Mouse (Mus musculus): ENCODE data around the gene Scube2. TPM values are rescaled to one million over a fixed set of nuclear protein-coding genes. Genes with fewer than 3 reads are reported as not detected.
A peak's percentile ranks its signal among the peaks of the same experiment; 100 is the strongest.

The Scube2 gene
- polyA plus RNA-seq, 1 experiment from 2014 or later: 0.05 TPM

GRCm38 (mm10) chr7:109831376-109831775 is 34.1 kb downstream of the Scube2 start:
- Histone ChIP-seq H3K4me3 (replicated peaks) (no peak overlapping the region), H3K27me3 (0 out of 2 replicates have a peak, but pooled peaks cover 10% of the 10 kb centered on the region), H3K9me3 (replicated peaks) (no peaks in the 10 kb centered on the region), H3K9ac (no peak overlapping the region), H3K27ac (replicated peaks) (no peak overlapping the region), H3K36me3 (replicated peaks) (no peaks in the 10 kb centered on the region), H3K4me1 (replicated peaks) (no peaks in the 10 kb centered on the region), H3K4me2 (no peak overlapping the region)
- ATAC-seq (ENCODE audit: insufficient read depth): no peak
- WGBS (ENCODE audit: insufficient replicate concordance): 44% methylated on average over 2 of the region's 2 CpGs

- H3K4me3 ChIP-seq (replicated peaks): no peak overlapping the region
- H3K36me3 ChIP-seq (replicated peaks): no peaks in the 10 kb centered on the region
- no peaks in the 10 kb centered on the region for H3K9me3 ChIP-seq (replicated peaks)
- no peaks in the 10 kb centered on the region for H3K4me1 ChIP-seq (replicated peaks)
- H3K27ac ChIP-seq (replicated peaks): no peak overlapping the region
- H3K9ac ChIP-seq: no peak overlapping the region
- no peaks in the 10 kb centered on the region for H3K27me3 ChIP-seq
- 61% methylated on average over 8 of the region's 8 CpGs for WGBS (ENCODE audit: insufficient replicate concordance)
- no peak overlapping the region for H3K4me2 ChIP-seq
- no peak for ATAC-seq (ENCODE audit: insufficient read depth)
Observed at GRCm38 (mm10) chr7:109826911-109827310, 38.6 kb downstream of the Scube2 start.

DNA sequence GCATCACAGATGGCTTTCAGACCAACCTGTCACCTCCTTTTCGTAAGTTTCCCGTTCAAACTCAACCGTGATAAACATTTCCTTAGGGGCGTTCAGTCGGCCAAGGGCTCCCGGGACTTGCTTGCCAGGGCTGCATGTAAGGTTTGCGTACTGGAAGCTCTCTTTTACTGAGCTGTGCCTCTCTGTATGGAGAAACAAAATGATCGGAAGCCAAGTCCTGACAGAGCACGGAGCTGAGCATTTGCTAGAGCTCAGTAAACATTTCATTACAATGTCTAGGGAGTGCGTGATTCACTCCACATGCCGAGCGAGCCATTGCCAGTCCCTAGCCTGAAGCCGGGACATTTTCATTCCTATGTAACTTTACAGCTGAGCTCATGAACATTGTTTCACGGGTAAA is 40.2 kb downstream of the Scube2 start:
- H3K4me2 ChIP-seq: no peak overlapping the region
- H3K36me3 ChIP-seq (replicated peaks): no peaks in the 10 kb centered on the region
- H3K4me3 ChIP-seq (replicated peaks): no peak overlapping the region
- 78% methylated on average over 14 of the region's 14 CpGs for WGBS (ENCODE audit: insufficient replicate concordance)
- no peaks in the 10 kb centered on the region for H3K4me1 ChIP-seq (replicated peaks)
- no peak overlapping the region for H3K27ac ChIP-seq (replicated peaks)
- H3K9me3 ChIP-seq (replicated peaks): no peaks in the 10 kb centered on the region
- no peaks in the 10 kb centered on the region for H3K27me3 ChIP-seq
- no peak for ATAC-seq (ENCODE audit: insufficient read depth)
- no peak overlapping the region for H3K9ac ChIP-seq

- WGBS (ENCODE audit: insufficient replicate concordance): 33% methylated on average over 4 of the region's 4 CpGs
Observed at GRCm38 (mm10) chr7:109818600-109818999, 46.9 kb downstream of the Scube2 start.

DNA sequence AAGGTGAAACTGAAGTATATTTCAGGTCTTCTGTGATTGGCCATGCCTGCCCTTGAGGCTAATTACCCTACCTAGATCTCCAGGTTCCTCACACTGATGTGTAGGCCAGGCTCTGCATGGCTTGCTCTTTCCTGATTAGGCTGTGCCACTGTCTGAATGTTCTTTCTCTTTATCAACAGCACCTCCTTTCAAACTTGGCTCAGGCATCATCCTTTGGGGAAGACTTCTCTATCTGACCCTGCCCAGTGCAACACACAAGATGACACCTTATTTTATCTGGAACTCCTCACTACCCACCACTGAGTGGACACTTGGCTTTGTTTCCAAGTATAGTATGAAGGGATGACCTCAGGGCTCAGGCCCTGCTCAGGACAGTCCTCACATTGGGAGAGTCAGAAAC is 47.5 kb downstream of the Scube2 start:
- peaks cover 6% of the 10 kb centered on the region; the same call in 1 of the 2 replicates for H3K27me3 ChIP-seq
- H3K27ac ChIP-seq (replicated peaks): no peak overlapping the region
- H3K9ac ChIP-seq: no peak overlapping the region
- no peaks in the 10 kb centered on the region for H3K36me3 ChIP-seq (replicated peaks)
- no peaks in the 10 kb centered on the region for H3K9me3 ChIP-seq (replicated peaks)
- H3K4me1 ChIP-seq (replicated peaks): peaks cover 20% of the 10 kb centered on the region
- peak; percentile 89 for ATAC-seq (ENCODE audit: insufficient read depth)
- no peak overlapping the region for H3K4me2 ChIP-seq
- H3K4me3 ChIP-seq (replicated peaks): no peak overlapping the region

More at GRCm38 (mm10) chr7:109818600-109818999, 46.9 kb downstream of the Scube2 start:
- no peak overlapping the region for H3K4me2 ChIP-seq
- H3K4me3 ChIP-seq (replicated peaks): no peak overlapping the region
- no peak overlapping the region for H3K9ac ChIP-seq
- H3K27me3 ChIP-seq: peaks cover 5% of the 10 kb centered on the region; the same call in 1 of the 2 replicates
- H3K4me1 ChIP-seq (replicated peaks): peaks cover 20% of the 10 kb centered on the region
- no peak overlapping the region for H3K27ac ChIP-seq (replicated peaks)
- H3K9me3 ChIP-seq (replicated peaks): no peaks in the 10 kb centered on the region
- peak; percentile 51; the same call in 1 of the 2 replicates for ATAC-seq (ENCODE audit: insufficient read depth)
- no peaks in the 10 kb centered on the region for H3K36me3 ChIP-seq (replicated peaks)

- ATAC-seq (ENCODE audit: insufficient read depth): no peak
- 59% methylated on average over 4 of the region's 4 CpGs for WGBS (ENCODE audit: insufficient replicate concordance)
- Histone ChIP-seq H3K9me3 (replicated peaks) (no peaks in the 10 kb centered on the region), H3K9ac (no peak overlapping the region), H3K4me3 (replicated peaks) (no peak overlapping the region), H3K36me3 (replicated peaks) (no peaks in the 10 kb centered on the region), H3K4me1 (replicated peaks) (peaks cover 17% of the 10 kb centered on the region), H3K27me3 (peaks cover 10% of the 10 kb centered on the region; the same call in 1 of the 2 replicates), H3K4me2 (no peak overlapping the region), H3K27ac (replicated peaks) (no peak overlapping the region)
Observed at GRCm38 (mm10) chr7:109813330-109814140, 51.9 kb downstream of the Scube2 start.

- Histone ChIP-seq H3K4me3 (replicated peaks) (no peak overlapping the region), H3K4me1 (replicated peaks) (no peaks in the 10 kb centered on the region), H3K9ac (no peak overlapping the region), H3K4me2 (no peak overlapping the region), H3K27me3 (peaks cover 25% of the 10 kb centered on the region), H3K27ac (replicated peaks) (no peak overlapping the region), H3K36me3 (replicated peaks) (no peaks in the 10 kb centered on the region), H3K9me3 (replicated peaks) (no peaks in the 10 kb centered on the region)
- 35% methylated on average over 8 of the region's 8 CpGs for WGBS (ENCODE audit: insufficient replicate concordance)
- no peak for ATAC-seq (ENCODE audit: insufficient read depth)
Observed at GRCm38 (mm10) chr7:109807616-109808485, 57.6 kb downstream of the Scube2 start.

DNA sequence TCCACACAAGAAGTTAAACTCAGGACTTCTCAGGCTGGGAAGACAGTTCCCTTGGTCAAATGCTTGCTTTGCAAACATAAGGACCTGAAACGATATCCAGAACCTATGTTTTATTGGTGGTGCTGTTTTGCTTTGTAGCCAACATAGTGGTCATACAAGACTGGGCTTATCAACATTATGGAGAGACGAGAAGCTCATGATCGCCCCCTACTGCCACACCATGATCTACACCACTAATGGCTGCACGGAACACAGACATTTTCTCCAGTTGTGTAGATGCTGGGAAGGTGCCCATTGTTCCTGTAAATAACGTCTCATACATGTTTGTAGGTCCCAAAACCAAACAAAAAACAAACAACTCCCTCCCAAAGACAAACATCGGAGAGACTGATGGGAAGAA is 60.6 kb downstream of the Scube2 start:
- Histone ChIP-seq H3K4me1 (replicated peaks) (no peaks in the 10 kb centered on the region), H3K4me2 (no peak overlapping the region), H3K4me3 (replicated peaks) (no peak overlapping the region), H3K27ac (replicated peaks) (no peak overlapping the region), H3K27me3 (peaks cover 34% of the 10 kb centered on the region), H3K36me3 (replicated peaks) (no peaks in the 10 kb centered on the region), H3K9ac (no peak overlapping the region), H3K9me3 (replicated peaks) (no peaks in the 10 kb centered on the region)
- WGBS (ENCODE audit: insufficient replicate concordance): 25% methylated on average over 6 of the region's 6 CpGs
- ATAC-seq (ENCODE audit: insufficient read depth): no peak

- no peak overlapping the region for H3K4me2 ChIP-seq
- no peak overlapping the region for H3K9ac ChIP-seq
- H3K27me3 ChIP-seq: peaks cover 34% of the 10 kb centered on the region
- H3K27ac ChIP-seq (replicated peaks): no peak overlapping the region
- no peak overlapping the region for H3K4me3 ChIP-seq (replicated peaks)
- no peak for ATAC-seq (ENCODE audit: insufficient read depth)
- H3K36me3 ChIP-seq (replicated peaks): no peaks in the 10 kb centered on the region
- no peaks in the 10 kb centered on the region for H3K4me1 ChIP-seq (replicated peaks)
- no peaks in the 10 kb centered on the region for H3K9me3 ChIP-seq (replicated peaks)
- WGBS (ENCODE audit: insufficient replicate concordance): 69% methylated on average over 6 of the region's 6 CpGs
Observed at GRCm38 (mm10) chr7:109804355-109804754, 61.1 kb downstream of the Scube2 start.

DNA sequence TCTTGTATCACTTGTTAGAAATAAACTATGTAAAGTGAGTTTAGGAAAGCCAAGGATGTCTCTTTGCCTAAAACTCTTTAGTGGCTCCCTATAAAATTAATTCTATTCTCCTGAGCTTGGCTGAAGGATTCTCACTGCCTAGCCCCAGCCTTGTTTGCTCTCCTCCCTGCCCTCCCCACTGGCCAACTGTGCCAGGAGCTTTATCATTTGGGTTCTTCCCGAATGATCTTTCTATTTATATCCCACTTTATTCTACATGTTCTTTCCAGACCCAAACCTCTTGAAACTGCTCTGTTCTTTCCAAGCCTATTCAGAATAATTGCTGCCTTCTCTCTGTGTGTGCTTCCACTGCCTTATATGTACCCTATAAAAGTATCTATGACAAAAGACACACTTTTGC is 62.0 kb downstream of the Scube2 start:
- Histone ChIP-seq H3K9ac (no peak overlapping the region), H3K4me2 (no peak overlapping the region), H3K27ac (replicated peaks) (no peak overlapping the region), H3K4me1 (replicated peaks) (no peaks in the 10 kb centered on the region), H3K27me3 (peaks cover 37% of the 10 kb centered on the region), H3K4me3 (replicated peaks) (no peak overlapping the region), H3K36me3 (replicated peaks) (no peaks in the 10 kb centered on the region), H3K9me3 (replicated peaks) (no peaks in the 10 kb centered on the region)
- ATAC-seq (ENCODE audit: insufficient read depth): no peak
- 44% methylated on average over 1 of the region's 1 CpGs for WGBS (ENCODE audit: insufficient replicate concordance)

- WGBS (ENCODE audit: insufficient replicate concordance): 64% methylated on average over 4 of the region's 4 CpGs
- no peak for ATAC-seq (ENCODE audit: insufficient read depth)
Observed at GRCm38 (mm10) chr7:109800626-109801025, 64.9 kb downstream of the Scube2 start.

More at GRCm38 (mm10) chr7:109800626-109801025, 64.9 kb downstream of the Scube2 start:
- Histone ChIP-seq H3K36me3 (replicated peaks) (no peaks in the 10 kb centered on the region), H3K9ac (no peak overlapping the region), H3K27ac (replicated peaks) (no peak overlapping the region), H3K9me3 (replicated peaks) (no peaks in the 10 kb centered on the region), H3K27me3 (peaks cover 30% of the 10 kb centered on the region), H3K4me2 (no peak overlapping the region), H3K4me1 (replicated peaks) (no peaks in the 10 kb centered on the region), H3K4me3 (replicated peaks) (no peak overlapping the region)

Measured in liver, embryonic 15.5 days (tissue).